Mouse (Mus musculus): Measurements from ENCODE around the gene Nkain4.

The Nkain4 gene

DNA sequence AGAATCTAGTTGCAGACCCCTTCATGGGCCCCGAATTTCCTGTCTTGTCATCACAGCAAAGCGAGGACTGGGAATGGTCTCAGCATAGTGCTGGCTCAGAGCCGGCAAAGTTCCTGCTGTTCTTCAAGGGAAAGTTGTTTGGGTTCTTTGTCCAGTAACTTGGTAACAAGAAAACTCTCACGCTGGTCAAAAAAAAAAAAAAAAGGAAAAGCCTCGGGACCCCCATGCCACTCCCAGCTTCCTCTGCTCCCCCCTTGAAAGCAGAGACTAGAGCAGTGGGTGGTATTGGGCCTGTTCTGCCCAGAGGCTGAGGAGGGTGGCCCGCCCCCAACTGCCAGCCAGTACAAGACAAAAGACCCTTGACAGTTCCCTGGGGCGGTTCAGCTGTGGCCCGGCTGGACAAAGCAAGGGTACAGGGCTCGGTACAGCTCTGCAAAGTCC lies 1.7 kb downstream of the Nkain4 start:
- CTCF ChIA-PET: no interaction called here

DNA sequence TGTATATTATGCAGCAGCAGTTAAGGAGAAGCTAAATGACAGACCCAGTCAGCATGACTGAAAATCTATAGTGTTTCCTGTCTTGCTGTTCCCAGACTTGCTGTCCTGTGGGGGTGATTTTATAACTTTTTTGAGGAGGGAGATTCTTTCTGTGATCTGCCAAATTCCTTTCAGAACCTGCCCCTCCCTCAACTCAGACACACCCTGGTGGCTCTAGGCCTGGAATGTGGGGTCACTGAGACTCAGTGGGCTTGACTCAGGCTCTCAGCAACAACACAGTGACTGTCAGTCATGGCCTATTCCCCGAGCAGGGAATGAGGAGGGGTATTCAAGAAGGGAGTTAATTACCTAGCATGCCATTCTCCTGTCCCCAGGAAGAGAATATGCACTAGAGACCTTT lies 4.6 kb downstream of the Nkain4 start:
- CTCF ChIA-PET: no interaction called here

DNA sequence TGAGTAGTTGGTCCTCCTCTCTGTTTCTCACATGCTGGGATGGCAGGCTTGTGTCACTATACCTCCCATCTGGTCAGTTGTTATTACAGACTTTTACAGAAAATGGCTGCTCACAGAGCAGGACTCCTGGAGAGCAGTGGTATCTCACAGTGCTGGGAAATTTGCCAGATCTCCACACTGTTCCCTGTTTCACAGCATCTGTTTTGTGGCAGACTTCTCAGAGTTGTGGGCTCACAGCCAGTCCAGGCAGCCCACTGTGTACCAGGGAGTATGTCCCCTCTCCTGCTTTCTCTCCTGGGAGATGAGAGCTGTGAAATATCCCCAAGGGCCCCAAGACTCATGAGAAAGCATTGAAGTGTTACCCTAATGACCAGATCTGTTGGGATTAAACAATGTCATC lies 12.6 kb downstream of the Nkain4 start:
- CTCF ChIA-PET: no interaction called here

DNA sequence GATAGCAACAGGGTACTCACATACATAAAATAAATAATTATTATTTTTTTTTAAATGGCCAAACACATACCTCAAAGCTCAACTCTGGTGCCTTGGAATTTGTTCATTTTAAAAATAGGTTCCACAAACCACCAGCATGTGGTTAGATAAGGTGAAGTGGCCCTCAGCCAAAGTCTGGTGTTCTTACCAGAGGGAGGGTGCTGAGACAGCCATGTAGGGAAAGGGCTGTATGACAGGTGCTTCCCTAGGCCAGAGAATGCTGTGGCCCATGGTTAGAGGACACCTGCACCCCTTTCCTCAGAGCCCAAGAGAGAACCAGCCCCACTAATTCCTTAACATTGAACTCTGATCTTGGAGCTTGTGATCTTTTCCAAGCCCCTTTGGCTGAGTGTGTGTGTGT lies 14.3 kb downstream of the Nkain4 start:
- CTCF ChIA-PET: no interaction called here

DNA sequence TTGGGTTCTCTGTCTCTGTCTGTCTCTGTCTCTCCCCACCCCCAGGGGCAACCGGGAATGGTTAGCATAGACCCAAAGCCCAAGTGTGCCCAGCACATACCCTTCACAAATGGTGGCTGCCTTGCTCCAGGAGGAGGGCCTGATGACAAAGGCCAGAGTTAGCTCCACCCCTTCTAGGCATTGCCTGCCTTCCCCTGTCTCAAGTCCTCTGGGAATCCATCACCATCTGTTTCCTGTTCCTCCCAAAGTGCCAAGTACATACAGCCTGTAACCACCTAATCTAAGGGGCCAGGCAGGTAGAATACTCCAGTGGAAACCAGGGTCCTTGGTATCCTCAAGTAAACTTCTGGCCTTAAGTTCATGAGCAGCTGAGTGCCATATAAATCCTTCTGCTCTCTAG lies 22.1 kb downstream of the Nkain4 start:
- CTCF ChIA-PET: no interaction called here

DNA sequence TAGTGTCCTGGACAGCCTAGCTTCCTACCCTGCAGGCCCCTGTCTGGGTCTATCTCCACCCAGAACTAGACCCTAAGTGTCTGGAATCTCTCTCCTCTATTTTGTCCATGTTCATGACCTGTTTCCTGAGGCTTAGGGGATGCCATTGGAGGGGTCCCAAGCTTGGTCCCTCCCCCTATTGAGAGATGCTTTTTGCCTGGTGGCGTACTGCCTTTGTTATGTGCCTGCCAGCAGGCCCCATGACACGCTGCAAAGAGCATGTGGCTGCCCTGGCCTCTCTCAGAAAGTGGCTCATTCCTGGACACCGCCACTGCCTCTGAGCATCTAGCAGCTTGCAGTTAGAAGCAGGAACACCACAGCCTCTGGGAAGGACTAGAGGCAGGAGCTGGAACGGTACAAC lies 25.8 kb downstream of the Nkain4 start, which contains the start of gene Birc7:
Gene Birc7 (plus strand): TSS at position 301 of the 400 bp plus-strand sequence.
- CTCF ChIA-PET: no interaction called here

DNA sequence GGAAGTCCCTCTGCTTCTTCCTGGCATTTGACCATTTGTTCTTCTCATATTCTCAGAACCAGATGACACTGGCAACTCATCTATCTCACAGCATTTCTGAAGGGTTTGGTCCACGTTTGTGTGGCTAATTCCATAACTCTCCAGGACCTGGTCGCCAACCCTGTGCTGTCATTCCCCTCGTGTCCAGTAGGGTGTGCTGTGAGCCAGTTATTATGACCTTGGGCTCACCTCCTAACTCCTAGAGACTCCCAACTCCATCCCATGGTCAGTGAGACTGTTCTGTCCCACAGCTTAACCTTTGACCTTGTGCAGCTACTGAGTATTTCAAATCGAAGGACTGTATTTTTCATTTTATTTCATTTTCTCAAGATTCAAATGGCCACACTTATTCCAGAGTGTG lies 29.3 kb downstream of the Nkain4 start:
- CTCF ChIA-PET: interaction anchor here (0.5 to 1.5 kb wide), 2 partner anchors 39 to 40 kb away, joined by 3 read pairs; no protein-coding TSS in a partner anchor

DNA sequence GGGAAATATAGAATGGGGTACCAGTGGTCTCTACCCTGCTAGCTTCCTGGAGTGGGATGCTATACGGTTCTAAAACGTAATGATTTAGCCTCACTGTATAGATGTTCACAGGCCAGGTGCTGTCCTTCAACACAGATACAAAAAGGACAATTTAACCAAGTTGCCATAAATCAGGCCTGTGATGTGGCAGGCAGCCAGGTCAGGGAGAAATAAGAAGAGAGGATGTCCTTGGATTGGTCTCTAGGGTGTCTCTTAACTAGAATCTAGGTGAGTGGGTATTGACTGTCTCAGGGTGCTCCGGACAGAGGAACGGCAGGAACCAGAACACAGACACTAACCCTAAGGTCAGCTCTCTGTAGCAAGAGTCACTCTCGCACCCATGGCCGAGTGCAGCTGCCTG lies 31.8 kb downstream of the Nkain4 start:
- CTCF ChIA-PET: interaction anchor here (1.1 kb wide), 1 partner anchor 19 kb away, joined by 7 read pairs; no protein-coding TSS in a partner anchor

DNA sequence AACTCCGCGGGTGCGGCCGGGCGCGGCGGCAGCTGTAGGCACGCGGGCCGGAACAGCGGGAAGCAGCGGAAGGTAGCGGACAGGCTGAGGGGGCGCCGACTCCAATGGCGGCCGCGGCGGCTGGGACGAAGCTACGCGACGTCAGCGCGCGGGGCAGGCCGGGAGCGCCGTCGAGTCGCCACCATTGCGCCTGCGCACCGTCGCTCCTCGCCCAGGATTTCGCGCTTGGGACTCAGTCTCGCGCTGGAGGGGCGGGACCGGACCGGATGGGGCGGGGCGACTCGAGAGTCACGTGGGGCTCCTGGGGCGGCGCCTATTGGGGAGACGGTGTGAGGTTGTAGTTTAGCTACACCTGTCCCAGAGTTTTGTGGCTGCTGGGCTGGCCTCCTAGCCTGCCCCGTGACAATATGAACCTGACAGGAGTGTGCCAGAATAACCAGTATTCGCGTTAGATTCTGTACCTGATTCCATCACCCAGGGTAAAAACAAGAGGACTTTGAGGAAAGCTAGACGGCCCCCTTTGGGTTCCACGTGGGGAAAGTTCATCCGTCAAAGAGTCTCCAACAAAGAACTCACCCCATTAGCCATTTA lies 33.6 kb downstream of the Nkain4 start, which contains the start of gene Ythdf1:
Gene Ythdf1 (minus strand): TSS at position 140 of the 591 bp plus-strand sequence.
- CTCF ChIA-PET: interaction anchor here (0.6 kb wide), 2 partner anchors 246 to 996 kb away, joined by 3 to 6 read pairs; no protein-coding TSS in a partner anchor

DNA sequence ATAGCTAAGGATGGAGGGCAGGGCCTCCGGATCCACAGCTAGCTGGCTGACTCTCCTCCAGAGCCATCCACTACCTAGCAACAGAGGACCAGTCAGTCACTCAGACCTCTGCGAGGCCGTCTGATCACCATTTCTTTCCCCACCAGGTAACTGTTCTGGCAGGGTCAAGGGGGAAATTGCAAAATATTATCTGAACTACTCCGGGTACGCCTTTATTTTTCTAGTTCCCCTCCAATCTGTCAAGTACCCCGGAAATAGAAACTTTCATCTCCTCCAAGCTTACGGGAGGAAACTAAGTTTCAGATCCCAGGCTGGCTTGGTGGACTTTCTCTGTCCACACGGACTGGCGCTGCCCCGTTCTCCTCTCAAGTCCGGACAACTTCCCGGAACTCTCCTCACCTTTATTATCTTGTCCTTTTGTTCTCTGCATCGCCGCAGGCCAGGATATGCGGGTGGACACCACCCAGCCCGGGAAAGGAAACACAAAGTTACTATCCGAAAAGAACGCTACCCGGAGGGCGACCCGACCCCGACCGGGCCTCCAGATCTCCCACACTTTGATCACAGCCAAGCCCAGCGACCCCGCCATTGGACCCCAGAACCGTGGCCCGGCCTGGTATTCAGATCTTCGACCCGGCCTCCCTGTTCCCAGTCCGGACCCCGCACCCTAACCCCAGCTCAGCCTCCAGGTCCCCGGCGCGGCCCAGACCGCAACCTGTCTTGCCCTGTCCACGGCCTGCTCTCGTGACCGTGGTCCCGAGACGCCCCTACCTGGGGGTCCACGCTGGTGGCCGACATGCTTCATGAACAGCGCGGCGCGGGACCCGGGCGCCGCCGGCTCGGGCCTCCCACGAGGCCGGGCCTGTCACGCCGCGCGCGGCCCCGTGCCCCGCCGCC lies 34.3 kb downstream of the Nkain4 start:
- CTCF ChIA-PET: no interaction called here

DNA sequence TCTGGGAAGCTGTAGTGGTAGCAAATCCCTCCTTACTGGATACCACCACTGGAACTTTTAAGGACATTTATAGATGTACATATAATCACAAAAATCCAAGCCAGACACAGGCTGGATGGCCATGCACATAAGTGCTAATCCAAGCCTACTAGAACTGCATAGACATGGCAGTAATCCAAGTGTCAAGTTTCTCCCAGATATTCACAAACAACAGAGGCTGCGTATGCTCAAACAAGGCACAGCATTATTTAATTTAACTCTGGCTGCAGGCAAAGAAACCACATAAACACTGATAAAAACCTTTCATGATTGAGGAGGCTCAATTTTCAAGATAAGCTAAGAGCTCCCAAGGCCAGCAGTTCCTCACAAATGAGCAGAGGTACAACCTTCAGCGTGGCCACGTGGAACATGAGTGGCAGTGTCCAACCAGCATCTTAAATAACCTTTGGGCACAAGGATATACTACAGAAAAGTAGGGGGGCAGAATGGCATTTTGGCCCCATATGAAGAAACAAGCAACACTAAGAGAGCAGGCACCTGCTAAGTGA lies 38.5 kb downstream of the Nkain4 start:
- CTCF ChIA-PET: no interaction called here

DNA sequence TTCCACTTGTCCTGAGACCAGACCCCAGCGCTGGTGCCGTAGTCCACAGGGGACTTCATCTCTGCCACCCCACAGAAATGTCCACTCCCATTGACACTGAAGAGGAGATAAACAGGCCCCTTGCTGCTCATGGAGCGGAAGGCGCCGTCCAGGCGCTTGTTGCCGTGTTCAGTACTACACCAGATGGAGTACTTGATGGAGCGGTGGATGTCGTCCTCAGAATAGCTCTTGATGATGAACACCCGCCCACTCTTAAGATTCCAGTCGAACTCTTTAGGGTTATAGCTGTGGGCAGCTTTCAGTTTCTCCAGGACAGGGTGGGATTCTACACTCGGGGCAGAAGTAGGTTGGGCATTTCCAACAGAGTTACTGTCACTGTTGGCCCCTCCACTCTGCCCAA lies 43.6 kb downstream of the Nkain4 start:
- CTCF ChIA-PET: no interaction called here

DNA sequence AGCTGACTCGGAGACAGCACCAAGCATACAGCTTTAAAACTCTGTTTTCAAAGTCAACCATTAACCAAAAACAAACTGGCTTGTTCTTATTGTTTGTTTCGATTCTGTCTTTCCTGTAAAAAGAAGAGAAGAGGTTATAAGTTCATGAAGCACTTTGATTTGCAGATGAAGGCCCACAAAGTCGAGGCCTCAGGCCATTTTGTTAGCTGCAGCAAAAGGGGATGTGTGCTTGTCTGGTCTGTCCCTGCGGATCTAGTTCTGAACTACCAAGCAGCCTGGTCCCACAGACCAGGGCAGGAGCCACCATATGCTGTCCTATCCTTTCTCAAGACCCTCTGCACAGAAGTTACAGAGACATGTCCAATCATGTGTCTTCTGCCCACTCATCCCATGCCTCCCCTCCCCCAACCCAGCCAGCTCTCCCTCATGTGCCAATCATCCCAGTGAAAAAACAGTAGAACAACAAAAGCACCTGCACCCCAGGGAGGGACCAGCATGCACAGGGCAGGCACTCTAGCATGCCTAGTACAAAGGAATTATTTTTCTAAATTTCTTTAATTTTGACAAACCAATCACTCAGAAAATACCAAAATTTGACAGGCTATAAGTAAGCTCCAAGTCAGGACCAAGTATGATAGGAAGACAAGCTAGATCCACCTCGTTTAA lies 48.8 kb downstream of the Nkain4 start:
- CTCF ChIA-PET: no interaction called here

DNA sequence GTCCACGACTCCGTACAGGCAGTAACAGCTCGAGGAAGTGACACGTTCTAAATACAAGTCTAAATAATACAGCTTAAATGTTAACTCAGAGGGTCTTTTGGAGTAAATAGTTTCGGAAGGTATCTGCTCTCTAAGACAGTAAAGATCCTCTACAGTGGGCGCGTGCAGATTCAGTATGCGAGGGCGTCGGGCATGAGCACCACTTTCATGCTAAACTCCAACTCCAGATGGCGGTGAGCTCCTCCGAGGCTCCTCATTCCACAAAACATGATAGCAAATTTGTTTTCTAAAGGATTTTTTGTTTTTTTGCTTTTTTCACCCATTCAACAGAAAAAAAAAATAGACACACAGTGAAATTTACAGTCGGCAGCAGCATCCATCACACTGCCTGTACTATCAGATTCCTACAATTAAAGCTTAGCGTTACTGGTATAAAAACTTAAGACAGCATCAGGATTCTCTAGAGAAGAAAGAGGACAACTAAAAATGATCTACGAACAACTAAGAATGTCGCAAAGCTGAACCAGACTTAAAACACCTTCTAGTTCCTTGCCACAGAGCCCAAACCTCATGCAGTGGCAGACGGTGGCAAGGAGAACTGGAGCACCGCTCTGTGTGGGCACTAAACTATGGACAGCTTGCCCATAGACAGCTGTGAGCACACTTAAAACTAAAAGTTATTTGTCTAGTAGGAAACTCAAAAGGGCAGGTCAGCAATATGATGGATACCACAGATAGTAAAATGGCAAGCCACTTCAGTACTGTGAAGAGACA lies 49.9 kb downstream of the Nkain4 start:
- CTCF ChIA-PET: interaction anchor here (0.7 kb wide), 1 partner anchor 330 kb away, joined by 5 read pairs; no protein-coding TSS in a partner anchor

DNA sequence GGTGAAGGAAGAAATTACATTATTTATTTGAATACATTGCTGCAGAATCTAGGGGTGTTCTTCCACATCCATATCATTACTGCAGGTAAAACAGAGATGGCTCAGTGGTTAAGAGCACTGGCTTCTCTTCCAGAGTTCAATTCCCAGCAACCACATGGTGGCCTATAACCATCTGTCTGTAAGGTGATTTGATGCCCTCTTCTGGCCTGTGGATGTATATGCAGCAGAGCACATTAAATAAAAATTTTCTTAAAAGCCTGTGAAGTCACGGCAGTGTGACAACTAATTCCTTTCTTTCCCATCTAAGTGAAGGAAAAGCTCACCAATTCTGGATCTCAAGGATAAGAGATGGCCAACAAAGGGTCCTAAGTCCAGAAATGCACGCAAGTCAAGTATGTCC lies 52.4 kb downstream of the Nkain4 start:
- CTCF ChIA-PET: no interaction called here

DNA sequence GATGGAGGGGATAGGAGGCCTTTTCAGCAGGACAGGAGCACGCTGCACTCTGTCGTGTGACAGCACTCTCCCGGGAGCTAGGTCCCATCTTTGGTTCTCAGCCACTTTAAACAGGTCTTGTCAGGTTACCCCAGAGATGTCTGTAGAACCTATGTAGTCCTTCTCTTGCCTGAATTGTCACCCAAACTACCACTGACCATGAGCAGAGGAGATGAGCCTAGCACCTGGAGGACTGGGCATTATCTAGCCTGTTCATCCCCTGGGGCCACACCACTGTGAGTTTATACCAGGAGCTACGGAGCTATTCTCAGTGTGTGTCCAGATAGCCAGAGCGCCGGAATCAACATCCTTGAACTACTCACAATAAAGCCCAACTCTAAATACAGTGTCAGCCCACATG lies 56.6 kb downstream of the Nkain4 start:
- CTCF ChIA-PET: no interaction called here

DNA sequence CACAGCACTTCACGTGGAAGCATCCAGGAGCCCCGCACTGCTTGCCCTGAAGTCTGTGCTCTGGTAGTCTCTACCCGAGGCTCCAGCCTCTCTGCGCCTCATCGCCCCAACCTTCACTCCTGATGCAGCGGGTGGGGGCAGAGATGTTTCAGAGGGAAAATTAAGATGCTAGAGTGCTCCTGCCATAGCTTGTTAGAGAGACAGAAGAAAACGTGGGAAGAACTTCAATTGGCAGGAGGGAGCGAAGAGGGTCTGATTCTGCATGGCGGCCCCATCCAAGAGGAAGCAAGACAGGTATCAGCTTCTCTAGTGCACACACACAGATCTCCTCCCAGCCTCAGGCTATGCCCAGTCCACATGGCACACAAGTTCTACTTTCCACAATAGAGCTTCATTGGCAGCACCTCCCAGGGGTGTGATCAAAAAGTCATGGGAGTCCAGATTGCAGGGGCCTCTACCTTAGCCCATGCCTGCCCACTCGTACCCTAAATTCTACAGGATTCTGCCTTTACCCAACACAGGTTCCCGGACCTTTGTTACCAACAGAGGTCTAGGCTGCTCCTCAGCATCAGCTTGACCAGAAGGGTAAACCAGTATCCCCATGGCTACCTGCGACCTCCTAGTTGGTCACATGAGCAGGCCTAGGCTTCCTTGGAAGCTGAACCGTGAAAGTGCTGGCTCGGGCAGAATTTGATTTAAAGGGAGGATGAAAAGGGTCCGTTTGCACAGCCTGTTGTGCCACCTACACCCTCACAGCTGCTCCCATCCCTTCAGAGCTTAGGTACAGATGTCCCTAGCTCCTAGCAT lies 57.5 kb downstream of the Nkain4 start:
- CTCF ChIA-PET: no interaction called here

DNA sequence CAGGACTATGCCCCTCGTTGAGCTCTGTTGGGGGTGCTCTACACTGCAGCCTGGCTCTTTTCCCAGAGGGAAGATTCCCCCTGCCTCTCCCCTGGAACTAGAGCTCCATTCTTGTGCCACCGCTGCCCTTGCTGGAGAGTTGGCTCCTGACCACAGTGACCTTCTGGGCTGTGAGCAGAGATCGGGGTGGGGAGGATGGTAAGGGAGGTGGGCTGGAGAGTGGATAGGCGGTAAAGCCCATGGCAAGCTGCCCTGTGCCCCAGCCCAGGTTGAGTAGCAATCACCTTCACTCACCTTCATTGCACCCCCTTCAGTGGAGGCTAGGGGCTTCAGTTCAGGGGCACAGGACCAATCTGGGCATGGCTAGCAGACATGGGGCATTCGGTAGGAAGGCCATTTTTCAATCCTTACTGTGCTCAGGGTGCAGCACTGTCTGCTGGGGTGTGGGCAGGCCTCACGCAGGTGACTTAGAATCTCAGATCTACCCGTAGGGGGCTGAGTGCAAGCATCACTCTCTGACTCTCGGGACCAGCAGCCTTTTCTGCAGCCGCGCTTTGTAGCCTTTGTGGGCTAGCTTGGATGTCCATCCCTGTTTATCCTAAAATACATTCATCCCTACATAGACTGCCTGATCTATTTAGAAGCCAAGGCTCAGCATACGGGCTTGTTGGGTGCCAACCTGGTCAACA lies 58.5 kb downstream of the Nkain4 start:
- CTCF ChIA-PET: no interaction called here

DNA sequence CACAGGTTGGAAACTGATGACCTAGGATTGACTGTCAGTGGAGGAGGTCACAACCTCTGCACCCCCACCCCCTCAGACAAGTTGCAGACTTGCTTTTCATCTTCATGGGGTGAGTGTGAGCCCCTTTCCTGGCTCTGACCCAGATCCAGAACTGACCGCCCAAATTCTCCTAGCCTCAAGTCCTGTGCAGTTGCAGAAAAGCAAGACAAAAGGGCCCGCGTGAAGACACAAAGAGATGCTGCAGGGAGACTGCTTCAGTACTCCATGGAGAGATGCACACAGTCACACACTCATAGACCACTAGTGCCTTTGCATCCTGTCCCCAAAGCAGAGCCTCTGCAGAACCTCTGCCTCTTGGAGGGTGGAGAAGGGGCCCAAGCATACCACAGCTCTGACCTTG lies 59.2 kb downstream of the Nkain4 start:
- CTCF ChIA-PET: interaction anchor here (0.7 kb wide), 1 partner anchor 137 kb away, joined by 4 read pairs; no protein-coding TSS in a partner anchor

DNA sequence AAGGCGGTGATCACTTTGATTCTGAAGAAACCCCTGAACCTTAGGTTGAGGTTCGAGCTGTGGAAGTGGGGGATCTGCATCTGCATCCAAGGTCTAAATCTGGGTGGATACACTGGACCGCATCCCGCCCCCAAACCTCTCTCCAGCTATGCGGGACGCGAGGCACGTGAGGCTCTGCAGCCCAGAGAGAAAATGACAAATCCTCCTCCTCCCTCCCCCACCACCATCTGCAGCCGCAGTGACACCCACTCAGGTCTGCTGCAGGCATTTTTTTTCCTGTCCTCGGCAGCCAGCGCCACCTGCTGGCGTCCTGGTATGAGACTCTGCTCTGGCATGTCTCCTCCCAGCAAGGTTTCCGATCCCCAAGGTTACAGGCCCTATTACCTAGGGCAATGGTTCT lies 59.8 kb downstream of the Nkain4 start:
- CTCF ChIA-PET: interaction anchor here (0.7 kb wide), 1 partner anchor 138 kb away, joined by 4 read pairs; no protein-coding TSS in a partner anchor
